Mouse (Mus musculus): Measurements from ENCODE around the gene Cdadc1. TPM values are rescaled to one million over a fixed set of nuclear protein-coding genes. Genes with fewer than 3 reads are reported as not detected.

Cdadc1 gene
- polyA plus RNA-seq, 1 experiment: not detected

- TF ChIP-seq POLR2A (IDR thresholded peaks at IDR 0.05; ENCODE audit: insufficient read depth, low read depth, low read length) (no peak), CTCF (IDR thresholded peaks at IDR 0.05; ENCODE audit: insufficient read depth, low read depth, low read length) (no peak)
- Histone ChIP-seq H3K4me1 (ENCODE audit: control insufficient read depth, insufficient read depth, low read length) (peaks cover 2% of the 10 kb centered on the region; the same call in 1 of the 2 replicates), H3K4me3 (ENCODE audit: insufficient read depth, low read depth, low read length) (no peak overlapping the region), H3K27ac (ENCODE audit: insufficient read depth, low read depth, low read length) (no peak overlapping the region)
- WGBS: 46% methylated on average over 5 of the region's 5 CpGs
Measured at GRCm38 (mm10) chr14:59543956-59544355, 53.8 kb downstream of the Cdadc1 start.

GRCm38 (mm10) chr14:59543158-59543826 is 54.5 kb downstream of the Cdadc1 start:
- no peak for TF ChIP-seq CTCF (IDR thresholded peaks at IDR 0.05; ENCODE audit: insufficient read depth, low read depth, low read length)
- no peak for TF ChIP-seq POLR2A (IDR thresholded peaks at IDR 0.05; ENCODE audit: insufficient read depth, low read depth, low read length)
- 95% methylated on average over 3 of the region's 3 CpGs for WGBS
- Histone ChIP-seq H3K4me1 (ENCODE audit: control insufficient read depth, insufficient read depth, low read length) (no peaks in the 10 kb centered on the region), H3K4me3 (ENCODE audit: insufficient read depth, low read depth, low read length) (no peak overlapping the region), H3K27ac (ENCODE audit: insufficient read depth, low read depth, low read length) (no peak overlapping the region)

GRCm38 (mm10) chr14:59540761-59541160 is 57.0 kb downstream of the Cdadc1 start:
- Histone ChIP-seq H3K4me1 (ENCODE audit: control insufficient read depth, insufficient read depth, low read length) (no peaks in the 10 kb centered on the region), H3K27ac (ENCODE audit: insufficient read depth, low read depth, low read length) (no peak overlapping the region), H3K4me3 (ENCODE audit: insufficient read depth, low read depth, low read length) (no peak overlapping the region)
- WGBS: 85% methylated on average over 6 of the region's 6 CpGs
- TF ChIP-seq POLR2A (IDR thresholded peaks at IDR 0.05; ENCODE audit: insufficient read depth, low read depth, low read length): no peak
- no peak for TF ChIP-seq CTCF (IDR thresholded peaks at IDR 0.05; ENCODE audit: insufficient read depth, low read depth, low read length)

- WGBS: 95% methylated on average over 2 of the region's 2 CpGs
- H3K27ac ChIP-seq (ENCODE audit: insufficient read depth, low read depth, low read length): no peak overlapping the region
- TF ChIP-seq POLR2A (IDR thresholded peaks at IDR 0.05; ENCODE audit: insufficient read depth, low read depth, low read length) (no peak), CTCF (IDR thresholded peaks at IDR 0.05; ENCODE audit: insufficient read depth, low read depth, low read length) (no peak)
- no peak overlapping the region for H3K4me3 ChIP-seq (ENCODE audit: insufficient read depth, low read depth, low read length)
- H3K4me1 ChIP-seq (ENCODE audit: control insufficient read depth, insufficient read depth, low read length): no peaks in the 10 kb centered on the region
Measured at GRCm38 (mm10) chr14:59540230-59540629, 57.5 kb downstream of the Cdadc1 start.

- no peak for TF ChIP-seq CTCF (IDR thresholded peaks at IDR 0.05; ENCODE audit: insufficient read depth, low read depth, low read length)
- TF ChIP-seq POLR2A (IDR thresholded peaks at IDR 0.05; ENCODE audit: insufficient read depth, low read depth, low read length): no peak
- WGBS: 96% methylated on average over 4 of the region's 4 CpGs
- Histone ChIP-seq H3K4me3 (ENCODE audit: insufficient read depth, low read depth, low read length) (no peak overlapping the region), H3K4me1 (ENCODE audit: control insufficient read depth, insufficient read depth, low read length) (no peaks in the 10 kb centered on the region), H3K27ac (ENCODE audit: insufficient read depth, low read depth, low read length) (no peak overlapping the region)
Measured at GRCm38 (mm10) chr14:59537829-59538432, 59.8 kb downstream of the Cdadc1 start.

GRCm38 (mm10) chr14:59533908-59534307 is 63.9 kb downstream of the Cdadc1 start:
- Histone ChIP-seq H3K4me1 (ENCODE audit: control insufficient read depth, insufficient read depth, low read length) (no peaks in the 10 kb centered on the region), H3K4me3 (ENCODE audit: insufficient read depth, low read depth, low read length) (no peak overlapping the region), H3K27ac (ENCODE audit: insufficient read depth, low read depth, low read length) (no peak overlapping the region)
- TF ChIP-seq POLR2A (IDR thresholded peaks at IDR 0.05; ENCODE audit: insufficient read depth, low read depth, low read length) (no peak), CTCF (IDR thresholded peaks at IDR 0.05; ENCODE audit: insufficient read depth, low read depth, low read length) (no peak)

GRCm38 (mm10) chr14:59532986-59533385 is 64.8 kb downstream of the Cdadc1 start:
- 87% methylated on average over 1 of the region's 1 CpGs for WGBS
- TF ChIP-seq POLR2A (IDR thresholded peaks at IDR 0.05; ENCODE audit: insufficient read depth, low read depth, low read length): no peak
- TF ChIP-seq CTCF (IDR thresholded peaks at IDR 0.05; ENCODE audit: insufficient read depth, low read depth, low read length): no peak
- H3K27ac ChIP-seq (ENCODE audit: insufficient read depth, low read depth, low read length): no peak overlapping the region
- H3K4me1 ChIP-seq (ENCODE audit: control insufficient read depth, insufficient read depth, low read length): no peaks in the 10 kb centered on the region
- H3K4me3 ChIP-seq (ENCODE audit: insufficient read depth, low read depth, low read length): no peak overlapping the region

GRCm38 (mm10) chr14:59530801-59531200 is 67.0 kb downstream of the Cdadc1 start:
- no peak overlapping the region for H3K4me3 ChIP-seq (ENCODE audit: insufficient read depth, low read depth, low read length)
- WGBS: 85% methylated on average over 1 of the region's 1 CpGs
- H3K4me1 ChIP-seq (ENCODE audit: control insufficient read depth, insufficient read depth, low read length): no peaks in the 10 kb centered on the region

GRCm38 (mm10) chr14:59525843-59526242 is 71.9 kb downstream of the Cdadc1 start:
- Histone ChIP-seq H3K4me1 (ENCODE audit: control insufficient read depth, insufficient read depth, low read length) (no peaks in the 10 kb centered on the region), H3K4me3 (ENCODE audit: insufficient read depth, low read depth, low read length) (no peak overlapping the region), H3K27ac (ENCODE audit: insufficient read depth, low read depth, low read length) (no peak overlapping the region)
- no peak for TF ChIP-seq POLR2A (IDR thresholded peaks at IDR 0.05; ENCODE audit: insufficient read depth, low read depth, low read length)
- no peak for TF ChIP-seq CTCF (IDR thresholded peaks at IDR 0.05; ENCODE audit: insufficient read depth, low read depth, low read length)
- 92% methylated on average over 5 of the region's 5 CpGs for WGBS

More at GRCm38 (mm10) chr14:59530801-59531200, 67.0 kb downstream of the Cdadc1 start:
- no peak overlapping the region for H3K27ac ChIP-seq (ENCODE audit: insufficient read depth, low read depth, low read length)
- TF ChIP-seq CTCF (IDR thresholded peaks at IDR 0.05; ENCODE audit: insufficient read depth, low read depth, low read length): no peak
- no peak for TF ChIP-seq POLR2A (IDR thresholded peaks at IDR 0.05; ENCODE audit: insufficient read depth, low read depth, low read length)
